Mouse (Mus musculus): ENCODE measurements around the gene Gxylt2.

DNA sequence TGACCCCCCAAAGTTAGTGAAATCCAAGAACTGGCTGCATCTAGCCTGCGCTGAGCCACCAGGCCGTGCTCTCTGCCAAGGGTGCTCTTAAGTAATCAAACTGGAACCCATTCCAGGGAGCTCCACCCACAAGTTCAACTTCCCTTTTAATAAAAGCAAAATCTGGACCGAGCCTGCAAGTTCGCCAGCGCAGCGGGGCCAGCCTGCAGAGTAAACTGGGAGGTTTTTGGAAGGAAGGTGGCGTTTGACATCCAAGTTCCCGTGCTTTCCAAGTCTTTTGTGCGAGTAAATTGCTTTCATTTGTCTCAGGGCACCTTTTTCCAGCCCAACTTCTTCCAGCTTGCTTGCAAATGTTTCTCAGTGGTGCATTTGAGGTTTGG, 27.5 kb downstream of the Gxylt2 start:
- TF ChIP-seq POLR2A (IDR thresholded peaks at IDR 0.05; ENCODE audit: low read depth, low read length), result no peak
- TF ChIP-seq CTCF (IDR thresholded peaks at IDR 0.05; ENCODE audit: extremely low read depth, insufficient read length, insufficient replicate concordance, low read depth, low read length), result no peak
